Mouse (Mus musculus) cortical plate, adult 2 months (tissue): ENCODE data around the gene Nhlh2. TPM values are rescaled to one million over a fixed set of nuclear protein-coding genes. Genes with fewer than 3 reads are reported as not detected.

ENCODE experiments used
- H3K27ac ChIP-seq: fragments of 200-500 bp; 2 replicates; pipeline ENCODE4 v1.5.1; 2012; ENCODE audit warnings: low read length, control low read depth, inconsistent platforms; ENCODE audit not compliant: insufficient read depth
- H3K4me1 ChIP-seq: fragments of 200-500 bp; 2 replicates; pipeline ENCODE4 v1.6.1; 2011; ENCODE audit warnings: low read length; ENCODE audit not compliant: control insufficient read depth, insufficient read depth
- H3K4me3 ChIP-seq: fragments of 200-500 bp; 2 replicates; pipeline ENCODE4 v1.5.1; 2011; ENCODE audit warnings: mild to moderate bottlenecking, low read length, control low read depth; ENCODE audit not compliant: insufficient read depth
- CTCF ChIP-seq: fragments of 200-500 bp; IDR thresholded peaks from 2 replicates; pipeline ENCODE4 v1.5.1; 2011; ENCODE audit warnings: mild to moderate bottlenecking, control low read depth, low read length; ENCODE audit not compliant: insufficient read depth; ENCODE audit errors: extremely low read depth
- POLR2A ChIP-seq: fragments of 200-500 bp; IDR thresholded peaks from 2 replicates; pipeline ENCODE4 v1.6.1; 2011; ENCODE audit warnings: mild to moderate bottlenecking, low read length, control low read depth; ENCODE audit not compliant: insufficient read depth; ENCODE audit errors: extremely low read depth
- polyA plus RNA-seq: library from polyadenylated mRNA; depleted of rRNA; stranded (reverse); fragments of >200 nt; gene quantifications from 2 replicates; pipeline ENCODE4 v1.2.3, GENCODE M21; 2012

Nhlh2 gene
- polyA plus RNA-seq, 1 experiment: 0.02 TPM

GRCm38 (mm10) chr3:102023829-102024228, 14.0 kb downstream of the Nhlh2 start:
- Histone ChIP-seq H3K4me3 (no peak overlapping the region), H3K4me1 (no peaks in the 10 kb centered on the region), H3K27ac (no peak overlapping the region)
- TF ChIP-seq CTCF: no peak
- no peak for TF ChIP-seq POLR2A

DNA sequence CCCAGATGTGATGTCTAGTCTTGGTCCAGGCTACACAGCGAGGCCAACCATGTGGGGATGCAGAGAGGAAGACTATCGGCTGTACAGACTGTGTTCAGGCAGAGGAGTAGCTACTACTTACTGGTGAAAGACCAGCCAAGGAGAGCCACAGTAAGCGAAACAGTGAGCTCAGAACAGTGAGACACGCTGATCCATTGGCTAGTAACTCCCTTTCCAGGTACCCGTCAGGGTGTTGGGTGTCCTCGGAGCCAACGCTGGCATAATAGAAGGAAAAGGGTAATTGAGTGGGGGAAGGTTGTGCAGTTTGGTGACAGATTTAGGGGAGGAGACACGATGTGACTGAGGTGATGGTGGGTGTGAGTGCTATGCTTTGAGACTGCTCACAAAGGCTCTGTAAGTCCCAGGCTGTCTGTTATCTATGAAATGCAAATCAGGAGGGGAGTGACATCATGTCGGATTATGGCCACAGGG, 15.1 kb downstream of the Nhlh2 start:
- Histone ChIP-seq H3K27ac (no peak overlapping the region), H3K4me1 (no peaks in the 10 kb centered on the region), H3K4me3 (no peak overlapping the region)
- TF ChIP-seq CTCF (no peak), POLR2A (no peak)

DNA sequence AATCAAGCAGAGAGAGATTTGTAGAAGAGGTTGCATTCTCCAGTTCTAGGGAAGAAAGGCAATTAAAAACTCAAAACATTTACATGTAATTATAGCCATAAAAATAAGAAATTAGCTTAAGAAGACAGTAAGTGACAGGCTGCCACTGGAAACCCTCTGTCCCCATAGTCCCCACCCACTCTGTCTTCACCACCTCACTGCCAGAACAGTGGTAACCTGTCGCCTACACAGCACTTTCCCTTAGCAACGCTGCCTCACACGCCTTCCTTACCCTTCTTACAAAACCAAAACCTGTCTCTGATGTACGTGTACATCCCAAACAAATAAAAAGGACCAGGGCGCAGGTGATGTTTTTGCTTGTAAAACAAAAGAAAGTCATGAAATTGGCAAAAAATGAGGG, 15.8 kb downstream of the Nhlh2 start:
- Histone ChIP-seq H3K4me3 (no peak overlapping the region), H3K4me1 (no peaks in the 10 kb centered on the region), H3K27ac (no peak overlapping the region)
- TF ChIP-seq POLR2A: no peak
- no peak for TF ChIP-seq CTCF

GRCm38 (mm10) chr3:102027880-102028279, 18.0 kb downstream of the Nhlh2 start:
- peak; percentile 25; the same call in 1 of the 2 replicates for TF ChIP-seq CTCF
- TF ChIP-seq POLR2A: no peak
- no peak overlapping the region for H3K4me3 ChIP-seq
- no peaks in the 10 kb centered on the region for H3K4me1 ChIP-seq
- no peak overlapping the region for H3K27ac ChIP-seq

DNA sequence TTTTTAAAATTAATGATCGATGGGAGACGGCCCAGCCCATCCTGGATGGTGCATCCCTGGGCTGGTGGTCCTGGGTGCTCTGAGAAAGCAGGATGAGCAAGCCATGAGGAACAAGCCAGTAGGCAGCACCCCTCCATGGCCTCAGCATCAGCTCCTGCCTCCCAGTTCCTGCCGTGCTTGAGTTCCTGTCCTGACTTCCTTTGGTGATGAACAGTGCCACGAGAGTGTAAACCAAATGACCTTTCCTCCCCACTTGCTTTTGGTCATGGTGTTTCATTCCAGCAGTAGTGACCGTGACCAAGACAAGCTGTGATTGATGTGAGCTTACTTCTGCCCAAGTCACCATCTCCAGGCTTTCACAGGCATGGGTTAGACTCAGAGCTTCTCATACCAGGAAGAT, 27.9 kb downstream of the Nhlh2 start:
- Histone ChIP-seq H3K27ac (no peak overlapping the region), H3K4me1 (no peaks in the 10 kb centered on the region), H3K4me3 (no peak overlapping the region)
- TF ChIP-seq POLR2A (no peak), CTCF (no peak)

DNA sequence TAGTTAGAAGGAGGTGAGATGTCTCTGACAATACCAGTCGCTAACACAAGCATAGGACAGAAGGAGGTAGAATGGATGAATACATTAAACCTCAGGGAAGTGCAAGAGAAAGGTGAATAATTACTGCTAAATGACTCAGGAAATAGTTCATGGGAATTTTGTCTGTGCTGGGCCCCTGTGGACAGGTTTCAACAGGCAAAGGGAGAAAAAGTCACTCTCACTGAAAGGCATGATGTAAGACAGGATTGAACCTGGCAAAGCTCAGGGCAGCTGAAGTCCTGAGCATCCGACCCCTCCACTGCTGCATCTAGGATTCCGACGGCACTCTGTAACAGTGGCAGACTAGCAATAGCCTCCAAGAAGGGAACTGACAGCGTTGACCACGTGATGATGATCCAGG, 28.7 kb downstream of the Nhlh2 start:
- H3K4me3 ChIP-seq: no peak overlapping the region
- no peaks in the 10 kb centered on the region for H3K4me1 ChIP-seq
- H3K27ac ChIP-seq: no peak overlapping the region
- TF ChIP-seq POLR2A (no peak), CTCF (no peak)

- Histone ChIP-seq H3K4me3 (no peak overlapping the region), H3K4me1 (no peaks in the 10 kb centered on the region), H3K27ac (no peak overlapping the region)
- no peak for TF ChIP-seq CTCF
- TF ChIP-seq POLR2A: no peak
Measured at GRCm38 (mm10) chr3:102041632-102042031, 31.8 kb downstream of the Nhlh2 start.

DNA sequence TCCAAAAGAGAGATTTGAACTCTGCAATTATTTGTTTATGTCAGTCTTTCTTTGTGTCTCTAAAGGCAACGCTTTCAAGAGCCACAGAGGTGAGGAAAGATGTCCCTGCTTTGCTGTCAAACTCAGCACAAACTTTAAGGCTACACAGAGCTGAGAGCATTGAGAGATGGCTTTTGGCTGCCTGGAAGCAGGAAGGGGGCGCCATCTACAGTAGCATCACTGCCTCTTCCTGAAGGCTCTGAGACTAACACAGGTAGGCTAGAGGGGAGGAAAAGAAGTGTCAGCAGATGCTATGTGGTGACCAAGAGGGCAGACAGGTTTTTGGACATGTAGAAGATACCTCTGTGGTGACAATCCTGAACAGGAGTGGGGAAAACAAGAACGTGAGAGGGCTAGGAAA, 35.2 kb downstream of the Nhlh2 start:
- no peak overlapping the region for H3K4me3 ChIP-seq
- TF ChIP-seq POLR2A (no peak), CTCF (peak; percentile 49)
- no peaks in the 10 kb centered on the region for H3K4me1 ChIP-seq
- H3K27ac ChIP-seq: no peak overlapping the region

GRCm38 (mm10) chr3:102047532-102047931, 37.7 kb downstream of the Nhlh2 start:
- TF ChIP-seq POLR2A (no peak), CTCF (no peak)
- H3K4me1 ChIP-seq: no peaks in the 10 kb centered on the region
- no peak overlapping the region for H3K27ac ChIP-seq
- no peak overlapping the region for H3K4me3 ChIP-seq

DNA sequence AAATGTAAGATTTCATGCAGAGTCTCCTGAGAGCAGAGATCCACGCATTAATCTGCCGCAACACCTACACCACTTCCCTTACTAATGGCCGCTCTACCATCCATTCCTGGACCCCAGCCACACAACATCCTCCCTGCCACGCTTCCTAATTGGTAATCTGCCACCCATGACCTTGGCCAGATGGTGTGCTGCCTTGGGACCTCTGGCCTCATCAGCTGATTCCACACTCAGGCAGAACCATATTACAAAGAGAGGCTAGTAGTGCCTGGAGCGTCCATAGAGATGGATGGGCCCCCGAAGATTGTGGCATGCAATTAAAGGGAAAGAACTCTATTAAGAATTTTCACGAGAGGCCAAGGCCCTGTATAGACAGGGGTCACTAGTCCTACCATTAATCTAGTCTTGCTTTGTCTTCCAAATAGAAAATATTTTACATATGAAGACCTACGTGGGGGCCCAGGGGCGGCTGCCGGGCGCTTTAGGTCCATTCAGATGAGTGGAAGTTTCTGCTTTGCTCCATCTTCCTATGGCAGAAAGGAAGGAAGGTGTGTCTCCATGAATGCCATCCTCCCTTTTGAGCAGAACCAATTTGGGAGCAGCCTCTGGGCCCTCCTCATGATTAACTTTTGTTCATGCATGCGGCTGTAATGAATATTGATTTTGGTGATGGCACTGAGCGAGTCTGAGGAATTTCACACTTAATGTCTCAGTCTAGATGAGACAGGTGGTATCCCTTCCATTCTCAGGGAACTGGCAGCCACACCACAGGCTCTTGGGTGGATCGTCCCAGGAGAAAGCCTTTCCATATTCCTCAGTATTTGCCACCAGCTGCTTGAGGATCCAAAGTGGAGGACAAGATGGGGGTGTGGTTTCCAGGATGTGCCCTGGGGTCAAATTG, 39.6 kb downstream of the Nhlh2 start:
- TF ChIP-seq POLR2A (no peak), CTCF (no peak)
- Histone ChIP-seq H3K4me1 (no peaks in the 10 kb centered on the region), H3K27ac (no peak overlapping the region), H3K4me3 (no peak overlapping the region)

DNA sequence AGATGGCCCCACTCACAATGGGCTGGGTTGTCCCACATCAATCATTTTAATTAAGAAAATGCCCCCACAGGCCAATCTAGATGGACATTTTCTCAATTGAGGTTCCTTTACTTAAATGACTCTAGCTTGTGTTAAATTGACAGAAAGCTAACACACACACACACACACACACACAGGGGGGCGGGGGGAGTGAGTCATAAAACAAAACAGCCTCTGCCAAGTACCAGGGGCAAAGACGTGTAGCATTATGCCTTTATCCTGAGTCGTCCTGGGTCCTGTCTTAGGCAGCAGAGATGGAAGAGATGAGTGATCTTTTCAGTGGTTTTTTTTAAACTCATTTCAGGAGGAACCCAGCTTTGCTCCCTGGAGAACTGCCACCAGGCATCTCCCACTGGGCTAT, 42.2 kb downstream of the Nhlh2 start:
- no peaks in the 10 kb centered on the region for H3K4me1 ChIP-seq
- H3K4me3 ChIP-seq: no peak overlapping the region
- no peak overlapping the region for H3K27ac ChIP-seq
- no peak for TF ChIP-seq CTCF
- TF ChIP-seq POLR2A: no peak
